Mouse (Mus musculus): ENCODE data around the gene Armc9. TPM values are rescaled to one million over a fixed set of nuclear protein-coding genes. Genes with fewer than 3 reads are reported as not detected.

Armc9 gene
- total and polyA plus RNA-seq, 2 experiments from 2014 or later, result 1.5 to 5.1 TPM

DNA sequence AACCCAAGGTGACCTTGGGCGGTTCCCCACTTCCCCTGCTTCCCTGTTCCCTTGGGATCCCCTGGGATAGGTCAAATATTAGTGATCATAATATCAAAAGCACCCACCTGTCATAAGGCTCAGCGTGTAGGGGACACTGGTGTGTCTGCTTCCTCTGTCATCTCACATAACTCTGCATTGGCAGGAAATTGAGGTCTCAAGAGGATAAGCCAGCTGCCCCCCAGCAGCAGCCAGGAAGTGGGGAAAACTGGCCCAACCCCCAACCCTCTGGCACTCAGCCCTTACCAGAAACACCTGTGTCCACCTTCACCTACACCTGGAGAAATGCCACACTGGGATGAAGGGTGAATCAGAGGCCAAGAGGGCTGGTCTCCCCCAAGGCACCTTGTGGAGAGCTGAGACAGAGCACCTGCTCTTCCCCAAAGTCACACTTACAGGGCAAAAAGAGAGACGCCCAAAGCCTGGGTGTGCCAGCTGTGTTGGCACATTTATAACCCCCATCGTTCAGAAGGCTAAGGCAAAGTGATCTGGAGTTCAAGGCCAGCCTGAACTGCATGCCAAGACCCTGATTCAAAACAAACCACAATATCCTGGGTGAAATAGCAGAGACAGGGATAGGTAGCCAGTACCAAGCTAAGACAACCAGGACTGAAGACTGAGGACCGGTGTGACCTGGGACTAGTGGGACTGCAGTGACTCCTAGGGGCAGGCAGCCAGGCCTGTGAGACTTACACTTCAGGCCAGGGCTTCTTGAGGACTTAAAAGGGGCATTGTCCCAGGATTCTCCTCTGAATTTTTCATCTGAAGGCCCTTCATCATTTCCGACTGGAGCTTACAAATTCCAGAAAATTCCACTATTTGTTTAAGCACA lies 146.9 kb downstream of the Armc9 start:
- H3K4me3 ChIP-seq (ENCODE audit: low read depth, low read length), result no peak overlapping the region
- H3K27me3 ChIP-seq (ENCODE audit: control insufficient read depth, insufficient read depth, low read length), result peaks cover 42% of the 10 kb centered on the region
- H3K4me1 ChIP-seq (ENCODE audit: control insufficient read depth, insufficient read depth), result no peaks in the 10 kb centered on the region
- no peak overlapping the region for H3K9ac ChIP-seq (replicated peaks; ENCODE audit: low read depth, low read length)
- no peak overlapping the region for H3K4me2 ChIP-seq (ENCODE audit: low read depth, low read length)
- 52% methylated on average over 6 of the region's 6 CpGs for WGBS
- DNase-seq (ENCODE audit: low spot score) (no peak), ATAC-seq (ENCODE audit: insufficient read depth, low read depth) (no peak)
- no peaks in the 10 kb centered on the region for H3K9me3 ChIP-seq (replicated peaks; ENCODE audit: control insufficient read depth, low read length)
- no peak overlapping the region for H3K27ac ChIP-seq (ENCODE audit: low read depth)
- H3K36me3 ChIP-seq (replicated peaks; ENCODE audit: control insufficient read depth, insufficient read depth, low read length), result no peaks in the 10 kb centered on the region
- TF ChIP-seq EP300 (IDR thresholded peaks at IDR 0.05; ENCODE audit: low read depth) (no peak), CTCF (IDR thresholded peaks at IDR 0.05; ENCODE audit: low read depth) (peak; percentile 37; the same call in 1 of the 2 replicates)

DNA sequence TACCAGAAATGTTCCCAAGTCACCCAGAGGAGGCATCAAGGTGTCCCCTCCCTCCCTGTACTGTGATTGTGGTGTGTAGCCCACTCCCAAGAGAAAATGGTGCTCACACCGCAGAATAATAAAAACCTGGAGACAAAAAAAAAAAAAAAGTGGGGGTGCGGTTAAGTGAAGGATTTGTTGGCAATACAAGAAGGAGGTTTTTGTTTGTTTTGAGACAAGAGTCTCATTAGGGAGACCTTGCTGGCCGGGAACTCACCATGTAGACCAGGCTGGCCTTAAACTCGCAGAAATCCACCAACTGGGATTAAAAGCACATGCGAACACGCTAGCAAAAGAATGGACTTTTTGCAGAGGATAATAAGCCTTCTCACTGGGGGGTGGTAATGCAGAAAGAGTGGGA lies 148.0 kb downstream of the Armc9 start, which contains the start of gene B3gnt7:
Gene B3gnt7 (plus strand): TSS at position 301 of the 400 bp plus-strand sequence.
- H3K4me1 ChIP-seq (ENCODE audit: control insufficient read depth, insufficient read depth), result no peaks in the 10 kb centered on the region
- ATAC-seq (ENCODE audit: insufficient read depth, low read depth) (no peak), DNase-seq (ENCODE audit: low spot score) (no peak)
- no peak within 1 kb of the TSS; the same call in 1 of the 2 replicates for H3K9ac ChIP-seq (replicated peaks; ENCODE audit: low read depth, low read length)
- TF ChIP-seq CTCF (IDR thresholded peaks at IDR 0.05; ENCODE audit: low read depth), result no peak
- no peak for TF ChIP-seq EP300 (IDR thresholded peaks at IDR 0.05; ENCODE audit: low read depth)
- no peak within 1 kb of the TSS for H3K27ac ChIP-seq (ENCODE audit: low read depth)
- H3K4me3 ChIP-seq (ENCODE audit: low read depth, low read length), result peak within 1 kb of the TSS; percentile 47
- H3K27me3 ChIP-seq (ENCODE audit: control insufficient read depth, insufficient read depth, low read length), result peaks cover 42% of the 10 kb centered on the region
- H3K36me3 ChIP-seq (replicated peaks; ENCODE audit: control insufficient read depth, insufficient read depth, low read length), result no peaks in the 10 kb centered on the region
- peak within 1 kb of the TSS; percentile 80 for H3K4me2 ChIP-seq (ENCODE audit: low read depth, low read length)
- 49% methylated on average over 6 of the region's 6 CpGs for WGBS
- no peaks in the 10 kb centered on the region for H3K9me3 ChIP-seq (replicated peaks; ENCODE audit: control insufficient read depth, low read length)

DNA sequence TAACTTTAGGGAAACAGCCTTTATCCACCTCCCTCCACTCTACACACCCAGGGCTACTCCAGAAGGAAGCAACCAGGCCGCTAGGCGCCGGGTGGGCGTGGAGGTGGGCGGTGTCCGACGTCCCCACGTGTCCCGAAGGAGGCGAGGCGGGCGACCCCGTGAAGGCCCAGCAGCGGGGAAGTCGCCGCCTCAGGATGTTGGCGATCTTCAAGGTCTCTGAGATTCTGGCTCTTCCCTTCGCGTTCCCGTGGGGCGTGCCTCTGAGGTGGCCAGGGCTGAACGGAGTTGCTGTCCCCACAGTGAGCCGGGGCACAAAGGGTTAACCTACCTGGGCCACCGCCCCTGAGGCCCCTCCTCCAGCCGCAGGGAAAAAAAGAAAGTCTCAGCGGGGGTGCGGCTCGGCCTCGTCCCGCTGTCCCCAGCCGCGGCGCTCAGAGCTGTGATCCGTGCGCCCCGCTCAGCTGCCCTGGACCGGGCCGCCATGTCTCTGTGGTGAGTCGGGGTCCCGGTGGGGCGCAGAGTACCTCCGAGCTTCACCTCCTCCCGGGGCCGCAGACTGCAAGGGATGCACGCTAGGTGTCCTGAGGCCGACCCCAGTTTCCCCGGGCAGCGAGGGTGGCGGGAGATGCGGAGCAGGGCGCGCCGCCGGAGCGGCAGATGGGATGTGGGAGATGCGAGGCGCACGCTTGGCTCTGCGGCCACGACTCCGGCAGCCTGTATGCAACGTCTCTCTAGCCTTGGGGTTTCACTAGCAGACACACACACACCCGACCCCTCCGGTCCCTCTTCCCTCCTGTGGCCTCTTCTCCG lies 148.7 kb downstream of the Armc9 start:
- H3K4me3 ChIP-seq (ENCODE audit: low read depth, low read length), result peak overlapping the region; percentile 47
- TF ChIP-seq CTCF (IDR thresholded peaks at IDR 0.05; ENCODE audit: low read depth) (0 out of 2 replicates have a peak, but pooled peaks have one; percentile 4), EP300 (IDR thresholded peaks at IDR 0.05; ENCODE audit: low read depth) (no peak)
- under 1% methylated on average over 65 of the region's 65 CpGs for WGBS
- DNase-seq (ENCODE audit: low spot score), result no peak
- H3K4me1 ChIP-seq (ENCODE audit: control insufficient read depth, insufficient read depth), result no peaks in the 10 kb centered on the region
- H3K27ac ChIP-seq (ENCODE audit: low read depth), result no peak overlapping the region
- no peak overlapping the region; the same call in 1 of the 2 replicates for H3K9ac ChIP-seq (replicated peaks; ENCODE audit: low read depth, low read length)
- ATAC-seq (ENCODE audit: insufficient read depth, low read depth), result peak; percentile 67
- H3K36me3 ChIP-seq (replicated peaks; ENCODE audit: control insufficient read depth, insufficient read depth, low read length), result no peaks in the 10 kb centered on the region
- H3K9me3 ChIP-seq (replicated peaks; ENCODE audit: control insufficient read depth, low read length), result no peaks in the 10 kb centered on the region
- H3K4me2 ChIP-seq (ENCODE audit: low read depth, low read length), result peak overlapping the region; percentile 80
- H3K27me3 ChIP-seq (ENCODE audit: control insufficient read depth, insufficient read depth, low read length), result peaks cover 42% of the 10 kb centered on the region

DNA sequence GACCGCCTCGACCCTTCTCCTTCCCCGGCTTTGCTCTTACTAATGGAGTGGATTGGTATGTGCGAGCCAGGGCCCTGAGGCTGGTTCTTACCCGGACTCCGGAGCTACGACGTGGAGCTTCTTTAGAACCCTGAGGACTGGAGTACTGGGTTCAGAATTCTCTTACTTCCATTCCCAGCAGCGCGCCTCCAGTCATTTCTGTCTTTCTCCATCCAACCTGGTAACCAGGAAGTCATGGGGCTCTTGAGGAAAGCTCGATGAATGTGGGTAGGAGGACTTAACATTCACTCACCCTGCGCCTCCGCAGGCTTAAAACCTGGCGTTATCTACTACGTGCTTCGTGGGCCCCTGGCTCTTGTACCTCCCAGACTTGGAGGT lies 149.3 kb downstream of the Armc9 start:
- H3K9ac ChIP-seq (replicated peaks; ENCODE audit: low read depth, low read length), result no peak overlapping the region
- no peak for ATAC-seq (ENCODE audit: insufficient read depth, low read depth)
- H3K4me2 ChIP-seq (ENCODE audit: low read depth, low read length), result peak overlapping the region; percentile 80
- no peak overlapping the region for H3K27ac ChIP-seq (ENCODE audit: low read depth)
- no peak for DNase-seq (ENCODE audit: low spot score)
- H3K9me3 ChIP-seq (replicated peaks; ENCODE audit: control insufficient read depth, low read length), result no peaks in the 10 kb centered on the region
- peak overlapping the region; percentile 47 for H3K4me3 ChIP-seq (ENCODE audit: low read depth, low read length)
- H3K36me3 ChIP-seq (replicated peaks; ENCODE audit: control insufficient read depth, insufficient read depth, low read length), result no peaks in the 10 kb centered on the region
- H3K27me3 ChIP-seq (ENCODE audit: control insufficient read depth, insufficient read depth, low read length), result peaks cover 42% of the 10 kb centered on the region
- no peak for TF ChIP-seq CTCF (IDR thresholded peaks at IDR 0.05; ENCODE audit: low read depth)
- TF ChIP-seq EP300 (IDR thresholded peaks at IDR 0.05; ENCODE audit: low read depth), result no peak
- no peaks in the 10 kb centered on the region for H3K4me1 ChIP-seq (ENCODE audit: control insufficient read depth, insufficient read depth)
- WGBS, result 4% methylated on average over 16 of the region's 16 CpGs

DNA sequence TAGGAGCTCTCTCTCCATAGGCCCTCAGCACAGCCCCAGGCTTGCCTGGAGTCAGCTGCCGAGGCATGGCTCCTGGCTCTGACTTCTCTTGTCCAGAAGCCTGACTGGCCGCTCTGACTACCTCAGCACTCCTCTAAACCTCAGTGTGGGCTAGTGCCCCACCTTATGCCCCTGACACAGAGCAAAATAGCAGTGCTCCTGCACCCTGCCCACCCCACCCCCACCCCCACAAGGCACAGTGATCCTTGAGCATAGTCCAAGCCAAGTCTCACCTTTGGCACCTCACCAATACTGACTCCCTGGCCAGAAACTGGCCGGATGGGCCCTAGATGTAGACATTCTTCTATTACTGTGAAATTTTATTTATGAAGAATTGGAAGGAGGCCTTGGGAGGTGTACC lies 152.1 kb downstream of the Armc9 start:
- ATAC-seq (ENCODE audit: insufficient read depth, low read depth) (no peak), DNase-seq (ENCODE audit: low spot score) (no peak)
- WGBS, result 79% methylated on average over 3 of the region's 3 CpGs
- Histone ChIP-seq H3K4me3 (ENCODE audit: low read depth, low read length) (no peak overlapping the region), H3K36me3 (replicated peaks; ENCODE audit: control insufficient read depth, insufficient read depth, low read length) (no peaks in the 10 kb centered on the region), H3K27ac (ENCODE audit: low read depth) (no peak overlapping the region), H3K27me3 (ENCODE audit: control insufficient read depth, insufficient read depth, low read length) (peaks cover 35% of the 10 kb centered on the region), H3K9me3 (replicated peaks; ENCODE audit: control insufficient read depth, low read length) (no peaks in the 10 kb centered on the region), H3K9ac (replicated peaks; ENCODE audit: low read depth, low read length) (no peak overlapping the region), H3K4me2 (ENCODE audit: low read depth, low read length) (no peak overlapping the region), H3K4me1 (ENCODE audit: control insufficient read depth, insufficient read depth) (no peaks in the 10 kb centered on the region)
- TF ChIP-seq CTCF (IDR thresholded peaks at IDR 0.05; ENCODE audit: low read depth), result no peak
- no peak for TF ChIP-seq EP300 (IDR thresholded peaks at IDR 0.05; ENCODE audit: low read depth)
